Mouse (Mus musculus): ENCODE data around the gene Cavin4.
"Not testable (repeated sequence)": the region's sequence is repeated elsewhere in the genome, so short reads cannot be mapped to it uniquely, and the experiment has no call there.

Cavin4 gene

DNA sequence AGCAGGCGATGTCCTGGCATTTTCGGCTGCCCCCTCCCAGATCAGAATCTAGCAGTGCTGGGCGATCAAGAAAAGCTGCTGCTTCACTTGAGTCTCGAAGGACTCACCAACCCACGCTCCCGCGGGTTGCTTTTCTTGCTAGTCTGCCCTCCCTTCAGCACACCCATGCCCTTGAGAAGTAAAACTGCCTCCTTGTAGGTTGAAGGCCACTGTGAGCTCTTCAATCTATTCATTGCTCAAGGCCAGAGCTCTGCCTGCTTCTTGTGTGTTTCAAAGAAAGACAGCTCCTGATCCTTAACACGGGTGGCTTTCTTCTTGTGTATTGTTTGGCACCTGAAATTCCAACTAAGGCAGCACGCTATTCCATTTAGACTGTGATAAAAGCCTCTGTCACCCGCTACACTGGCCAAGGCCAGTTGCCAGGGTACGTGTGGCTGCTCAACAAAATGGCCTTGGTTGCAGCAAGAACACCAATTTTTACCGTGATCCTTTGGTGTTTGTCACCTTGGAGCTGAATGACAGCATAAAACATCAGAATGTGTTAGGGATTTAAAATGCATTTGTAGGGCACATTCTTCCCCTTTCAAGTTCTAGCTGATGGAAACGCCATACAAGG is 13.4 kb downstream of the Cavin4 start:
- DNase-seq: no peak

DNA sequence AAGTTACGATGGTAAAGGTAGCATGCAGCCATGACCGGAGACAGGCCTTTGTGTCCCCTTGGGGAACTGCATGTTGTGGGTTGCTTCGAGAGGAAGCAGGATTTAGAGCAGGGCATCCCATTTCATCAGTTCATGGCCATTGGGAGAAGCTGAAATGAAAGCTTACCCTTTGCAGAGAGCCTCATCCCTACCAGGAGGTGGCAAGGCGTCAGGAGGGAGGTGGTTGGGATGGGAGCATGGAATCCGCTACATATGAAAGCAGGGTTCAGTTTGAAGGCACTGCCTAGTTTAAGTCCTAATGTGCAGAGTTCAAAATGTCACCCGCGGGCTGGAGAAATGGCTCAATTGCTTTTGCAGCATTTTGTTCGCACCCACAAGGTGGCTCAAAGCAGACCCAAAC is 14.0 kb downstream of the Cavin4 start:
- no peak for DNase-seq

DNA sequence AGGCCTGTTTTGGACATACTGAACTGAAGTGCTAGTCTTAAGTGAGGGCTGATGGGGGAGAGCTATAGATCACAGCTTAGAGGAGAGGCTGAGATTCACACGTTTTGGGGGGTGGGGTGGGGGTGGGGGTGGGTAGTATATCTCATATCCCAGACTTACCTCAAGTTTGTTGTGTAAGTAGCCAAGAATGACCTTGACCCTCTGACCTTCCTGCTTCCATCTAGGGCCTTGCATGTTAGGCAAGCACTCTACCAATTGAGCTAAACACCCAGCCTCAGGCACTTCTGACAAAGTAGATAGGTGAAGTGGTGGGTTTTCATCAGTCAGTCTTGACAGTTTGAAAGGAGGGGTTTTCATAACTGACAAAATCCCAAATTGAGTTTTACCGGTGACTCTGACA is 14.5 kb downstream of the Cavin4 start:
- no peak for DNase-seq

DNA sequence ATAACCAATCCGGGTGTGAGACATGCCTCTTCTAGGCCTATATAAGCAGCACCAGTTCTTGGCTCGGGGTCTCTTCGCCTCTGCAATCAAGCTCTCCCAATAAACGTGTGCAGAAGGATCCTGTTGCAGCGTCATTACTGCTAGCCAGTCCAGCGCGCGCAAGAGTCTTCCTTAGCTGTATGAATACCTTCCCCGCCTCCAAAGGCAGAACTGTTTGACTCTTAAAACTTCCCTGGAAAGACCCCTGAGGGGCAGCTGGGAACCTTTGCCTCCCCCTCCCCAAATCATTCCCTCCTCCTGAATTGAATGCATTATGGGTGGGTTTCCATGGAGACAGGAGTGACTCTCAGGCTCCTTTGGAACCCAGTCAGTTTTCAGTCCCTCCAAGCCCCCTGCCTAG is 15.5 kb downstream of the Cavin4 start:
- DNase-seq: no peak

DNA sequence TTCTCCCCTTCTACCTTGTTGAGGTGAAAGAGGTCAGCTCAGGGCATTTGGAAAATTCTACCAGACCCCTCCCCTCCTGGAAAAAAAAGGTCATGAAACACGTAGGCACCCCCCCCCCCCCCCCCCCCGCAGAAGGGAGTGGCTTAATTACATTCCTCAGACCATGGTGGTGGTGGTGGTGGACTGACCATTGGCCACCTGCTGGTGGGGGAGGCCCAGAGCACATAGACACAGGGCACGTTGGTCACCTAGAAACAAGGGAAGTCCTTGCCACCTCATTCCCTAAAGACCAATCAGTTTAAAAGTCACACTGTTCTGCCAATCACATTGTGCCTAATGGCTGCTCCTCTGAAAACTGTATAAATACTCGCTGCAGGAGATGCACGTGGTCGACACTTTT is 16.4 kb downstream of the Cavin4 start:
- DNase-seq: not testable (repeated sequence)

DNA sequence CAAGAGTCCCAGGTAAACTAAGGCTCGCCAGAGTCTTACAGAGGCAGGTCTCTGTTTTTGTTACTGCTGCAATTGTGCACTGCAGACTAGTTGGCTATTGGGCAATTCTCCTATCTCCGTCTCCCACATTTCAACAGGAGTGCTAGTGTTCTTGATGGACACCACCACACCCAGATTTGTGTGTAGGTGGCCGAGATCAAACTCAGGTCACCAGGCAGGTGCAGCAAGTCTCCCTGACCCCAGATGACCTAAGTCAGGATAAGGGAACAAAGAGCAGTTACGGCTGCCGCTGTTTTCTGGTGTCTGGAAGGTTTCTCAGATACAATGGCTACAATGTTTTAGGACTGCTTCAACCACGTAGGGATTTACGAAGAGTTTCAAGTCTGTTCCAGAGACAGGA is 16.9 kb downstream of the Cavin4 start:
- DNase-seq: no peak

DNA sequence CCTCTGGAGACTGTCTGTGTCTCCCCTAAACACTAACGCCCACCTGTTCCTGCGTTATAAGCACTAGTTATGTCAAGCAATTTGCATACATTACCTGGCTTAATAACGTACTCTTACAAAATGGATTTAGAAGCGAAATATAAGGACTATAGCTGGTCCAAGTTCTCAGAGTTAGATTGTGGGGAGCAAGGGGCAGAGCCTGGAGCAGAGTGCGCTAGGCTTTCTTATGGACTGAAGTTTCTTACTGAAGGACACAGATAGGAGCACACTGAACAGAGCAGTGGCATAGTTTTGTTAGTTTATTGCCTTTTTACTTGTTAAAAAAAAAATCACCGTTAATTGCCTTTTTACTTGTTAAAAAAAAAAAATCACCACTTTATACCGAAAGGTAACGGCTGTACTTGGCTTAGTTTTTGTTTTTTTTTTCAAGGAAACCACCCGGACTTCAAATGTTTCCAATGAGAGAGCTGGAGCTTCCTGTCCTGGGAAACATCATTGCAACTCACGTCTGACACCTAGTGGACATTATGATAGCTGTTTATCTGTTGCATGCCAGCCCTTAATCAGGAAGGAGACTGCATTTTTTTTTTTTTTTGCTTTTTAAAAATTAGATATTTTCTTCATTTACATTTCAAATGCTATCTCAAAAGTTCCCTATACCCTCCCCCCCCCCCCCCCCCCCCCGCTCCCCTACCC is 17.5 kb downstream of the Cavin4 start:
- no peak for DNase-seq

DNA sequence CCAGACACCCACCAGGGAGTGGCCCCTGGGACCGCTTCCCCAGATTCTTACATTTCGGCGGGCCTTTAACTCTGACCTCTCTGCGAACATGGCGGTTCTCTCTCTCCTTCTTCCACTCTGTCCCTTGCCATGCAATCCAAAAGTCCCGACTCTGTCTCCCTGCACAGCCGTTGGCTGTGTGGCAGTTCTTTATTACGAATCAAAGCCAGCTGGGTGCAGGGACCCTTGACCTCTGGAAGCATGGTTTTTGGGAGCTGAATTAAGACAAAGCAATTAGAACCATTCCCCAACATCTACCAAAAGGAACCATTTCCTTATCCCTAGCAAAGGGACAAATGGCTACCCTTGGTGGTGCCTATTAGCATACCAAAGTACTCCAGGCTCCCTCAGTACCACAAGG is 19.8 kb downstream of the Cavin4 start:
- DNase-seq: no peak

DNA sequence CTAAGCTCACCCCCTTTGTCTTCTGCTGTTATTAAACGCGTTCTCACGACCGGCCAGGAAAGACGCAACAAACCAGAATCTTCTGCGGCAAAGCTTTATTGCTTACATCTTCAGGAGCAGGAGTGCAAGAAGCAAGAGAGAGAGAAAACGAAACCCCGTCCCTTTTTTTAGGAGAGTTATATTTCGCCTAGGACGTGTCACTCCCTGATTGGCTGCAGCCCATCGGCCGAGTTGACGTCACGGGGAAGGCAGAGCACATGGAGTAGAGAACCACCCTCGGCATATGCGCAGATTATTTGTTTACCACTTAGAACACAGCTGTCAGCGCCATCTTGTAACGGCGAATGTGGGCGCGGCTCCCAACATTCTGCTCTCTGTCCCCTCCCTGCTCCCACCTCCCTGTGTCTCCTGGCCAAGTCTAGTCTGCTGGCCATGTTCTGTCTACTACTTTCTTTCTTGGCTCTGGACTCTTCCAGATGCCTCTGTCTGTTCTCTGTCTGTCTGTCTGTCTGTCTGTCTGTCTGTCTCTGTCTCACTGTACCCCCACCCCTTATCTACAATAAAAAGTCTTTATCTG is 20.4 kb downstream of the Cavin4 start:
- not testable (repeated sequence) for DNase-seq

DNA sequence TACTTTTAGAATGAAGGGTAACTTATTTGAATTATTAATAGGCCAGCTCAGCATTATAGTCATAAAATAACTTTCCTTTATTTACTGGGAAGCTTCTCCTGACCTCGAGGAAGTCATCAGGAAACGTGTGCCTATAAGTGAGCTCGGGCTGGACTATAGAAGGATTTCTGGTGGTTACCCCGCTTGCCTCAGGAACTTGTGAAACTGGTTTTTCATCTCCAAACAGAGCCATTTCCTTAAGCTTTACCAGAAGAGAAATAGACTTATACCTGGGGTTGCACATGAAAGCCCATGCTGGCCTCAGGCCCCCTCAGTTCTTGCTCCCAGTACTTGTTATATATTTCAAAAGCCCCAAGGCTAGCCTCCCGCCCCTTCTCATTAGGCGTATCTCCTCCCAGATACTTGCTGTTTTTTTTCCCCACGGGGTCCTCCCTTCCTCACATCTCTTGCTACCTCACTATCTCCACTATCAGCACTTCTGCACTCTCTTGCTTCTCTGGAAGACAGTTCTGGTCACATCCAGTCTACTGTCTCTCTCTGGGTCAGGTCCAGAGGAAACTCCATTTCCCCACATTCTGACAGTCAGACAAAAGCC is 21.4 kb downstream of the Cavin4 start:
- no peak for DNase-seq

DNA sequence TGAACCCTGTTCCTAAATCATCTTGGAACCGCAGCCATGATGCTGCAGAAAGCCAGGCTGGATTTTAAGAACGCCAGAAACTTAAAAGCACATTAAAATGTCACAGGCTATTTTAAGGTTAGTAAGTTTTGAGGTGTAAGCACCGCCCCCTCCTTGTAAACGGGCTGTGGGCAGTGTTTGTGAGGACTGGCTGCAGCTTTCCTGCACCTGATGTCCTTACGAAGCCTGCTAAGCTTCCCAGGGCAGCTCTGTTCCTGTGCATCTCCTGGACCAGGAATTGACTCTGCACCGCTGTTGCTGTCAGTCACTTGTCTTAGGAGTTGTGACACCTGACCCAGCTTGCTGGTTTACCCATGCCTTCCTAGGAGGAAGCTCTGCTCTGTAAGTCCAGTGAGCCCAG is 24.8 kb downstream of the Cavin4 start:
- DNase-seq: no peak

DNA sequence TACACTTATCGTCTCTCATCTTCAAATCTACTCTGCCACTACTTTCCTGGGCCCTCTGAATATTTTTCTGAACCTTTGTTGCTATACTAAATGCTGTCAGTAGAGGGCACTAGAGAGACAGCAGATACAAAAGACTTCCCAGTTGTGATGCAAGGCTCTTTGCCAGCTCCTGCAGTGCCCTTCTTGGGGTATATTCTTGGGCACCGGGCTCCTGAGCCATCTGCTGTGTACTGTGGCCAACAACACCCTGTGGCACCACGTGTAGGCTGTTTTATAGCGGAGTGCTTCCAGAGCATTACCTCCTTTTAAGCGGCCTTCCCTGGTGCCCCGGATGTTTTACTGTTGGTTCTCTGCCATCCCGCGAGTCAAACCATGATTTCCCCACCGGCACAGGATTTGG is 27.3 kb downstream of the Cavin4 start:
- DNase-seq: peak; percentile 17

DNA sequence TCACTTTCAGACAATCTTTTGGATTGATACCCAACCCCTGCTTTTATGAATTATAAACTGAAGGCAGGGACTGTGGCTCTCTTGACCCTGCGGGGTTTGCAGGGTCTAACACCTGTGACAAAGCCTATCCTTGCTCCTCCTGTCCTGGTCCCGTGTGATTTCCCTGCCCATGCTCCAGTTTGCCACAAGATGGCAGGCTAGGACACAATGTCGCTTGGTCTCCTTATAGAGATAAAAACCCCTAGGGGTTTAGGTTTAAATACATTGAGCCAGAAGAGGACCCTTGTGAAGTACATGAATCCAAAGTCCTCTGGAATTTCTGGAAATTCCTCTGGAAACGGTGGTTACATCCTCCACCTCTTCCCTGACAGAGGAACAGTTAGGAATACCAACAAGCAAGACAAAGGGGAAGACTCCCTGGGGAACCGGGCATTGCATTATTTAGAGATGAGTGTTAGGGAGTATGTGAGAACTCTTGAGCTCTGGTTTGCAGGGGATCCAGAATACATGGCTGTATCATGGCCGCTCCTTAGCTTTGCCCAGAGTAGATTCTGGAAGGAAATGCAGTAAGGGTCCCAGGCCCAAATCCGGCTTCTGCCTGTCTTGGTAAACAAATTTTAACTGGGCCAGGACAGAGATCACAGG is 28.6 kb downstream of the Cavin4 start:
- DNase-seq: peak; percentile 42

DNA sequence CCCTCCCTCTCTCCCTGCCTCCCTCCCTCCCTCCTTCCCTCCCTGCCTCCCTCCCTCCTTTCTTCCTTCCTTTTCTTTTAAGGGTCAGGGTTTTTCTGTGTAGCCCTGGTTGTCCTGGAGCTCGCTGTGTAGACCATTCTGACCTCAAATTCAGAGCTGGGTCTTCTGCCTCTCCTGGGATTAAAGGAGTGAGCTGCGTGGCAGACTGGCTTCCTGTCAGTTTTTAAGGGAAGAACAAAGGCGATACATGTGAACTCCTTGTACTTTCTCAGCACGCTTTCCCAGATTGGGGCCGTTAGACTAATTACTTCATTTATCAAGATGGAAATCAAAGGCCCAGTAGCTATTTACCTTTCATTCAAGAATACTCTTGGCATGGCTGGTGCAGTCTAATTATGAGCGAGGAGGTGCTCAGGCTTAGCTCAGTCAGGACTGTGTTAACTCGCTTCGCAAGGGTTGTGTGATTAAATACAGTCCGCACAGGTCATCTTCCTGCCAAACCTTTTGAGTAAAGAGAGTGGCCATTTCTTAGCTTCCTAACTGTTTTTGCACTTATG is 29.5 kb downstream of the Cavin4 start:
- no peak for DNase-seq

DNA sequence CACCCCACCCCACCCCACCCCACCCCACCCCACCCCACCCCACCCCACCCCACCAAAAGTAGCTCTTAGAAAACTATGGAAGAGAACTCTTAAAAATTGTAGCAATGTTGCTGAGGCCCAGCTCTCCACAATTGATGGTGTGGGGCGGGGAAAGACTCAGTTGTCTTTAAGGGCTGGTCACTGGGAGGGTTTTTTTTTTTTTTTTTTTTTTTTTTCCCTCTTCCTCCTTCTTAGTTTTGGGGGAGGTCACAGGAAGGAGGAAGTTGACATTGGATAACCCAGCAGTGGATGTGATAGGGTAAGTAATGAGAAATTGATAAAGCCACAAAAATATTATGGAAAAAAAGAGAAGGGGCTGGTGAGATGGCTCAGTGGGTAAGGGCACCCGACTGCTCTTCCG is 33.4 kb downstream of the Cavin4 start:
- no peak for DNase-seq

DNA sequence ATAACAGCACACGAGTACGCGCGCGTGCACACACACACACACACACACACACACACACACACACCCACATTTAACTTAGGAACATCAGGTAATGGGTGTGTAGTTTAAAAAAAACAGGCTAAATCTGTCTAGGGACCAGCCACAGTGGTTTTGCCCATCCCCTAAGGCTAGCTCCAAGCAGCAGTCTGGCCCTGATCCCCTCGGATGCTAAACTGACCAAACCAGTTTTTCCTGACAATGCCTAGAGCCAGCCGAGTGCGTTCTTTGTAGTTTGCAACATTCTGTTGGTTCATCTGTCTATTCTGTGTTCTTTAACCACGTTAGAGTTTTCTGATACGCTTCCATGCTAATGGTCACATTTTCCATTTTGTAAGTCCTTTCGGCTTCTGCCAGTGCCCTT is 34.0 kb downstream of the Cavin4 start:
- DNase-seq: no peak

DNA sequence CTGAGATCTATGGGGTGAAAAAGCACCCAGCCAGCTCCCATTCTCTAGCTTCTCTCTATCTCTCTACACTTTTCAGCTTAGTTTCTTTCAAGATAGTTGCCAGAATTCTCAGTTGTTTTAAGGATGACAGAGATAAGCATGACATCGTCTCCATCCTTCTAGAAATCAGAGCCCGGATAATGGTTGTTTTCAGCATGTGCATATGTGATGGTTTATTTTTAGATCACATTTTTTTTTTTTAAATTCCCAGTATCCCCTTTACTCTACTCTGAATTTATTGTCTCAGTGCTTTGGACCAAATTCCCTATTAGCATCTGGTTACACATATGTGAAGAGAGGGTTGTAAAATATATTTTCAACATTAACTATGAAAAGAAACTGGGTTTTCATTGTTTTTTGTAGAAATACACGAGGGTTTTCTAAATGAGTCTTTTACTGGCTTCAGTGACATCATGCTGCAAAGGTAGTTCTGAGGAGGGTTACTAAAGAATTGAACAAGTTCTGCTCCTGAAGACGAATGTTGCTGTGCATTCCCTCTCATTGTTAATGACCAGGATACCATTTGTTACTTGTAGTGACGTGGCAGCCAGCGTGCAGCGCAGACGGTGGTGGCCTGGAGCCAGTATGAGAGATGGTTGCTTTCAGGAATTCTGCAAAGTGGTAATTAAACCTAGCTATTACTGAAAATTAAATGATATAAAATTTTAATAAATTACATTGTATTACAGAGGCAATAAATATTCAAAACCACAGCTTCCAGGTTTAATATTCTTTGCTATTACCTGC is 52.7 kb downstream of the Cavin4 start:
- DNase-seq: no peak

DNA sequence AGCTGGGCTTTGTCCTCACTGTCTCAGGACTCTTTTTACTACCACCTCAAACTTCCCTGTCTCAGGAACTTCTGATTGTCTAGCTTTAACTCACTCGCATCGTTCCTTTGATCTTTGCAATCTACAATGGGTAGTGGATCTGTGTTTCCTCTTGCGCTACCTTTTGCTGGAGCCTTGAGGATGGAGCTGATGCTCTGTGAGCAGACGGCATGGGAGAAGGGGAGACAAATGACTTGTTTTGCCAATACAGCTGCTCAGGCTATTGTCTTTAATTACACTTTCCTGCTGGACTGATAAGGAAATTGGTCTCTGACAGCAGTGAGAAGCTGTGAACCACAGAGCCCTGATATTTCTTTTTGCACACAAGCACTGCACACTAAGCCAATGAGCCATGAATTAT is 53.5 kb downstream of the Cavin4 start:
- no peak for DNase-seq

Data from kidney, adult 18-20 months (tissue).